Mouse (Mus musculus) left cerebral cortex, adult 9 months (tissue): ENCODE data around the gene B4galt2.

Experiments used
- DNase-seq, 2 experiments: peaks; one replicate each; pipeline ENCODE4 v3.0.0; 2022; ENCODE audit warnings: low spot score in 2 of 2

B4galt2 gene

GRCm38 (mm10) chr4:117836204-117836767 lies 47.0 kb downstream of the B4galt2 start:
- DNase-seq: peak; percentile 68 to 90

- peak in 1 of 2 experiments; percentile 68 for DNase-seq
These were observed 47.7 kb downstream of the B4galt2 start for GRCm38 (mm10) chr4:117835531-117836111.

GRCm38 (mm10) chr4:117834845-117835530 lies 48.3 kb downstream of the B4galt2 start:
- DNase-seq: peak in 1 of 2 experiments; percentile 49

GRCm38 (mm10) chr4:117834457-117834844 lies 48.8 kb downstream of the B4galt2 start, which contains the start of gene Slc6a9:
Gene Slc6a9, plus strand, starts transcription at chr4:117834506.
- DNase-seq: no peak

GRCm38 (mm10) chr4:117831920-117832691 lies 51.2 kb downstream of the B4galt2 start:
- no peak for DNase-seq

GRCm38 (mm10) chr4:117831499-117831898 lies 51.8 kb downstream of the B4galt2 start:
- DNase-seq: no peak

- DNase-seq: no peak
These were observed 52.5 kb downstream of the B4galt2 start for GRCm38 (mm10) chr4:117830801-117831200.

- DNase-seq: no peak
These were observed 53.1 kb downstream of the B4galt2 start for GRCm38 (mm10) chr4:117830124-117830551.

- DNase-seq: peak in 1 of 2 experiments; percentile 51
These were observed 53.8 kb downstream of the B4galt2 start for GRCm38 (mm10) chr4:117829260-117830123.

- no peak for DNase-seq
These were observed 54.6 kb downstream of the B4galt2 start for GRCm38 (mm10) chr4:117828572-117829145.
